Mouse (Mus musculus) heart, embryonic 12.5 days (tissue): ENCODE measurements around the gene Dnm1. TPM values are rescaled to one million over a fixed set of nuclear protein-coding genes. Genes with fewer than 3 reads are reported as not detected.
A peak's percentile ranks its signal among the peaks of the same experiment; 100 is the strongest.

Experiments
- ATAC-seq: fragments of 200-750 bp; cut with Nextera tagmentation; 2 replicates; pipeline ENCODE4 v1.8.0; 2017; ENCODE audit warnings: moderate TSS enrichment, moderate library complexity; ENCODE audit not compliant: insufficient number of reproducible peaks, low FRiP score
- H3K27ac ChIP-seq: fragments of 300-500 bp; sonication (generic); 2 replicates; pipeline ENCODE4 v1.5.1; 2016; ENCODE audit warnings: mild to moderate bottlenecking, moderate library complexity; ENCODE audit not compliant: poor library complexity, severe bottlenecking
- H3K27me3 ChIP-seq: fragments of 300-500 bp; sonication (generic); replicated peaks from 2 replicates; pipeline ENCODE4 v1.6.1; 2016; ENCODE audit warnings: mild to moderate bottlenecking, moderate library complexity
- H3K36me3 ChIP-seq: fragments of 300-500 bp; sonication (generic); 2 replicates; pipeline ENCODE4 v1.6.1; 2016; ENCODE audit warnings: mild to moderate bottlenecking, moderate library complexity
- H3K4me1 ChIP-seq: fragments of 300-500 bp; sonication (generic); replicated peaks from 2 replicates; pipeline ENCODE4 v1.6.1; 2016; ENCODE audit warnings: mild to moderate bottlenecking
- H3K4me2 ChIP-seq: fragments of 300-500 bp; sonication (generic); 2 replicates; pipeline ENCODE4 v1.6.1; 2016; ENCODE audit warnings: mild to moderate bottlenecking, moderate library complexity
- H3K4me3 ChIP-seq: fragments of 300-500 bp; sonication (generic); 2 replicates; pipeline ENCODE4 v1.5.1; 2016; ENCODE audit warnings: mild to moderate bottlenecking
- H3K9ac ChIP-seq: fragments of 300-500 bp; sonication (generic); 2 replicates; pipeline ENCODE4 v1.6.1; 2016; ENCODE audit warnings: mild to moderate bottlenecking, moderate library complexity
- H3K9me3 ChIP-seq: fragments of 300-500 bp; sonication (generic); replicated peaks from 2 replicates; pipeline ENCODE4 v1.6.1; 2016; ENCODE audit warnings: mild to moderate bottlenecking, moderate library complexity
- WGBS: fragments of 180-500 bp; shearing (Covaris S2); methylation state at CpG from one replicate; pipeline ENCODE4 v1.1.7; 2016; 5-methylcytosine and 5-hydroxymethylcytosine counted together
- polyA plus RNA-seq: library from polyadenylated mRNA; unstranded; fragments of >200 nt; fragmentation: Nextera tagmentation; extraction: Ambion mirVana; gene quantifications from 2 replicates; pipeline ENCODE4 v1.2.1, GENCODE M21; 2016

Dnm1 gene
- 6.2 and 7.6 TPM in 2 replicates for polyA plus RNA-seq

DNA sequence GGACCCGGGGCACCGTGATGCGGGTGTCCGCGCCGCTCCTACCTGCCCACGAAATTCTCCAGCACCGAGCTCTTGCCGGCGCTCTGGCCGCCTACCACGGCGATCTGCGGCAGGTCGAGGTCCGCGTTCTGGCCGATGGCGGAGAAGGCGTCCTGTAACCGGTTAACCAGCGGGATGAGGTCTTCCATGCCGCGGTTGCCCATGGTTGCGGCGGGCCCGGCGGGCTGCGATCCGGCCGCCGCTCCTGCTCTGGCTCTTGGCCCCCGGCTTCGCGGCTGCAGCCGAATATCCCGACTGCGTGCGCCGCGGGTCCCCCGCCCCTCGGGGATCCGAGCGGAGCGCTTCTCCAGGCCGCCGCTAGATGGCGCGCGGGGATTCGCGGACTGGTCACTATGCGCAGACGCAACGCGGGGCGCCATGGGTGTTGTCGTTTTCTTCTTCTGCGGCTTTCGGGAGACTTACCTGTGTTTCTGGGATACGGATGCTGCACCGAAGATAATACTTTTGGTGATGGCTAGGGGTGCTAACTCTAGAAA lies at the start of gene Dnm1:
TSS of gene Dnm1 (minus strand) at position 332 of the 536 bp plus-strand sequence.
- Histone ChIP-seq H3K27me3 (peaks cover 38% of the 10 kb centered on the region), H3K36me3 (no peaks in the 10 kb centered on the region), H3K27ac (peak within 1 kb of the TSS; percentile 44; the same call in 1 of the 2 replicates), H3K9me3 (no peaks in the 10 kb centered on the region), H3K4me2 (peak within 1 kb of the TSS; percentile 91), H3K4me3 (peak within 1 kb of the TSS; percentile 58), H3K9ac (peak within 1 kb of the TSS; percentile 76), H3K4me1 (peaks cover 33% of the 10 kb centered on the region)
- under 1% methylated on average over 63 of the region's 63 CpGs for WGBS
- peak; percentile 71 for ATAC-seq

DNA sequence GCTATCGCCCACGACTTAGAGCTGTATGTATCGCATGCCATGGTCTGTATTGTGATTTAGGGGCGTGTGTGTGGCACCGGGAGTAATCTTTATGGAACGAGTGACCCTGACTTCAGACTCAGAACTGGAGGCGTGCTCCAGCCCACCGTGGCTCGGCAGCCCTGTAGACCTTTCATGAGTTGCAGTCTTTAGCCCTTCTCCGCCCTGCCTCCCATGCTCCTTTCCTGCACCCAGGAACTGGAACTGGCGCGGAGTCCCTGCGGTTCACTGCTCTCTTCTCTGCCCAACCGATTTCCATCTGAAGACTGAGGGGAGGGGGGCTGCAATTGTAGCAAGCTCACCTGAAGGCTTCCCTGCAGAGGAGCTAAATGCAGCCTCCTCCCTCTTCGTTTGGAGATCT lies 43.6 kb upstream of the Dnm1 start:
- peak overlapping the region; percentile 92 for H3K9ac ChIP-seq
- H3K36me3 ChIP-seq: peaks cover 33% of the 10 kb centered on the region
- no peaks in the 10 kb centered on the region for H3K27me3 ChIP-seq
- H3K9me3 ChIP-seq: no peaks in the 10 kb centered on the region
- peak overlapping the region; percentile 77; the same call in 1 of the 2 replicates for H3K27ac ChIP-seq
- peaks cover 13% of the 10 kb centered on the region for H3K4me1 ChIP-seq
- peak overlapping the region; percentile 74 for H3K4me2 ChIP-seq
- H3K4me3 ChIP-seq: peak overlapping the region; percentile 84
- ATAC-seq: no peak
- under 1% methylated on average over 15 of the region's 15 CpGs for WGBS

DNA sequence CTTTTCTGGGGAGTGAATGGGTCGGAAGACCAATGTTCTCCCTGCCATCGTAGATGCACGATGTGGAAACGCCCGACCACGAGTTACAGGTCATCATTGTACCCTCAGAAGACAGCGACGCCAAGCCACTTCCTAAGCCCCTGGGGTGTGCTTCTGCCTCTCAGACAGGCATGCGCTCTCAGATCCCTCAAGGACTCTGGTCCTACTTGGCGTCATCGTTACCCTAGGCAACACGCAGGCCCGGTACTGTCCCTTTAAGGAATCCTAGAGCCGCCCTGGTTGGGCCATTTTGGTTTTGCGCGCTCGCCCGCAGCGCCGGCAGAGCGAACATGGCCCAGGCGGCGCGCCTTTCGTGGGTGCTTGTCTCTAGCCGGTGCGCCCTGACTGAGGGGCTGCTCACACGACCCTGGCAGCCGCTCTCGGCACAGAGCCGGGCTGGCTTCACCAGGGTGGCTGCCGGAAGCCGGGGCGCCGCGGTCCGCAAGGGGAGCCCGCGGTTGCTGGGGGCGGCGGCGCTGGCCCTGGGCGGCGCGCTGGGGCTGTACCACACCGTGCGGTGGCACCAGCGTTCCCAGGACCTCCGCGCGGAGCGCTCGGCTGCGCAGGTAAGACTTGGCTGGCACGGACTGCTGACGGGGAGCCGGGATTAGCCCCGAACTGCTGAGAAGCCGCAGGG lies 42.9 kb upstream of the Dnm1 start:
- Histone ChIP-seq H3K4me1 (peaks cover 13% of the 10 kb centered on the region), H3K9ac (peak overlapping the region; percentile 92), H3K36me3 (peaks cover 27% of the 10 kb centered on the region), H3K4me3 (peak overlapping the region; percentile 84), H3K27me3 (no peaks in the 10 kb centered on the region), H3K9me3 (no peaks in the 10 kb centered on the region), H3K27ac (peak overlapping the region; percentile 77), H3K4me2 (peak overlapping the region; percentile 74)
- WGBS: under 1% methylated on average over 59 of the region's 59 CpGs
- ATAC-seq: peak; percentile 93

DNA sequence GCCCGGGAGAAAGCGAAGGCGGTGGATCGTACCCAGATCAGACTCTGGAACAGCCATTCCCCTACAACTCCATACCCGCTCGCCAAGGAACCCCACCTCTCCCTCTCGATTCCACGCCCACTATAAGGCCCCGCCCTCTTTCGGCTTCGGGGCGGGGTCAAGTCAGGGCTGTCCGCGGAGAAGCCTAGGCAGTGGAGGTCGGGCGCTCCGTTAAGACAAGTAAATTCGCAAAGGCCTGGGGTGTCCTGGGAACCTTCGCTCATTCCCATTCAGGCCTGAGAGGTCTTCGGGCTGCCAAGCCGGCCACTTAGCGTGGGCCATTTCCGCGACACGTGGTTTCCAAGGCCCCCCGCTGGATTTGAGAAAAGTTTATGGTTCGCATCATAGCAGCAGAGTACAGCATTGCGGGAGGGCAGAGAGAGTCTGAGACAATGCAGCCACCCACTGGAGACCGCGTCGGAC lies 42.4 kb upstream of the Dnm1 start, which contains the start of gene Ptges2:
TSS of gene Ptges2 (plus strand) at position 413 of the 462 bp plus-strand sequence.
- 0% methylated on average over 31 of the region's 31 CpGs for WGBS
- peak within 1 kb of the TSS; percentile 84 for H3K4me3 ChIP-seq
- peaks cover 21% of the 10 kb centered on the region for H3K36me3 ChIP-seq
- H3K9me3 ChIP-seq: no peaks in the 10 kb centered on the region
- H3K4me1 ChIP-seq: peaks cover 13% of the 10 kb centered on the region
- peak within 1 kb of the TSS; percentile 92 for H3K9ac ChIP-seq
- peak within 1 kb of the TSS; percentile 74 for H3K4me2 ChIP-seq
- ATAC-seq: peak; percentile 90
- H3K27me3 ChIP-seq: no peaks in the 10 kb centered on the region
- peak within 1 kb of the TSS; percentile 77 for H3K27ac ChIP-seq

DNA sequence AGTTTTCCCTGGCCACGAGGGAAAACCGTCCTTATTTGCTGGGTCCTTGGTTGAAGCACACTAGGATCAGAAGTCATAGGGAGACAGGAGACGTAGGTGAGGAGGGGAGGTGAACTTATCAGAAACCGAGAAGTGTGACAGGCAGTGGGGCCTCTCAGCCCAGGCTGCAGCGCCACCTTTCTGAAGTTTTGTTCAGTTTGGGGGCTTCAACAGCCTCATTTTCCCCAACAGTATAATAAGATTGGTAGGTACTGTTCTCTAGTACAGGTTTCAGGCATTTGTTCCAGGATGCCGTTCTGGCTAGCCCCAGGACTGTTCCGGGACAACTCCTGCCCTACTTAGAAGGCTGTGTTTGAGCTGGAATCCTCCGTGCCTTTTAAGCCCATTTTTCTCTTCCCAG lies 41.8 kb upstream of the Dnm1 start:
- H3K4me3 ChIP-seq: peak overlapping the region; percentile 84
- H3K27me3 ChIP-seq: no peaks in the 10 kb centered on the region
- no peak for ATAC-seq
- no peaks in the 10 kb centered on the region for H3K9me3 ChIP-seq
- peaks cover 13% of the 10 kb centered on the region for H3K4me1 ChIP-seq
- WGBS: 4% methylated on average over 8 of the region's 8 CpGs
- H3K36me3 ChIP-seq: peaks cover 16% of the 10 kb centered on the region
- peak overlapping the region; percentile 74 for H3K4me2 ChIP-seq
- peak overlapping the region; percentile 92 for H3K9ac ChIP-seq
- peak overlapping the region; percentile 77 for H3K27ac ChIP-seq

DNA sequence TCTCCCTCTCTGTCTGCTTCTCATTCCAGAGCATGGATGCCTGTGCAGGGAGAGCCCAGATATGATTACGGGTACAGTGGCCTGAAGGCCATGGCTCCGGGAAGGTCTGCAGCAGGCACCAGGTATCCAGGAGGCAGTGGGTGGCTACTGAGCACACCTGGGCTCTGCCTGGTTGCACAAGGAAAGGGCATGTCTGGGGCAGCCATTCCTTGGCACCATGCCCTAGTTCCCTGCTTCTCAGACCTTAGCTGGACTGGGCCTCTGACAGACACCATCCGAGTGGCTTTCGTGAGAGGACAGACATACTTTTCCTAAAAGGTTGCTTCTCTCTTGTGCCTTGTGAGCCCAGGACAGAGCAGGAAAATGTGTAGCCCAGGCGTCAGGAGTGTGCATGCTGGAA lies 38.9 kb upstream of the Dnm1 start:
- Histone ChIP-seq H3K4me2 (no peak overlapping the region), H3K36me3 (no peaks in the 10 kb centered on the region), H3K27ac (no peak overlapping the region), H3K27me3 (no peaks in the 10 kb centered on the region; the same call in 1 of the 2 replicates), H3K4me1 (peaks cover 8% of the 10 kb centered on the region), H3K9ac (no peak overlapping the region), H3K9me3 (no peaks in the 10 kb centered on the region), H3K4me3 (no peak overlapping the region)
- 69% methylated on average over 5 of the region's 5 CpGs for WGBS
- no peak for ATAC-seq

DNA sequence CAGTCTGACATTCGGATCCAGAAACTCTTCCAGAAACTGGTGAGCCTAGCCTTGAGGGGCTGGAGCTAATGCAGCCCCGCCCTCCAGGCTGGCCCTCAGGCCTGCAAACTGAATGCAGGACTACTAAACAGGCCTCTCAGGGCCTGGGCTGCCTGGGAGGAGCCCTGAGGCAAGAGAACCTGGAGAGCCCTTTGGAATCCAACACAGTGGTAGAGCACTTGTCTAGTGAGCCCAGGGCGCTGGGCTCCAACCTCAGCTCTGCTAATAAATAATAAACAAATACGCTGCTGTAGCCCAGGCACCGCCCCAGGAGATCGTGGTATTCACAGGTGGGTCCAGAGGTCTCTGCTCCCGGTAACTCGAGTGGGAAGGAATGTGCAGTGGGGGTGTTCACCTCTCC lies 37.7 kb upstream of the Dnm1 start:
- no peaks in the 10 kb centered on the region for H3K9me3 ChIP-seq
- H3K36me3 ChIP-seq: no peaks in the 10 kb centered on the region
- no peak overlapping the region for H3K27ac ChIP-seq
- H3K4me1 ChIP-seq: peaks cover 4% of the 10 kb centered on the region; the same call in 1 of the 2 replicates
- no peak for ATAC-seq
- H3K9ac ChIP-seq: no peak overlapping the region
- 73% methylated on average over 8 of the region's 8 CpGs for WGBS
- no peak overlapping the region for H3K4me3 ChIP-seq
- peaks cover 5% of the 10 kb centered on the region; the same call in 1 of the 2 replicates for H3K27me3 ChIP-seq
- H3K4me2 ChIP-seq: no peak overlapping the region

DNA sequence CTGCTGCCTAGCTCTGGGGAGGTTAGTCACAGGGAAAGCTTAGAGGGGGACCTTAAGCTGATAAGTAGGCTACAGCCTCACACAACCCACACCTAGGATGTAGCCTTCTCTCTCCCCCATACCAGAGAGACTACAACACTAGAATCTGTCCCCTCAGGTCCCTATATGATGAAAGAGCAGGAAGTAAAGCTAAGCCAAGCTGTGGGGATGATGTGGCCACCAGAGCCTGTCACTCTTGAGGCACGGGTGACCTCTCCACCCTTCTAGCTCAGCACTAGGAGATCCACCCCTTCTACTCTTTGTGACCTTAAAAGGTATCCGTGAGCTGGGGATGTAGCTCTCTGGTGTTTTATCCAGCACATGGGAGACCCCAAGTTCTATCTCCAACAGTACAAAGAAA lies 36.0 kb upstream of the Dnm1 start:
- Histone ChIP-seq H3K9me3 (no peaks in the 10 kb centered on the region), H3K27ac (no peak overlapping the region), H3K4me2 (no peak overlapping the region), H3K4me1 (no peaks in the 10 kb centered on the region), H3K4me3 (no peak overlapping the region), H3K27me3 (peaks cover 14% of the 10 kb centered on the region), H3K9ac (no peak overlapping the region), H3K36me3 (no peaks in the 10 kb centered on the region)
- 79% methylated on average over 2 of the region's 2 CpGs for WGBS
- no peak for ATAC-seq

DNA sequence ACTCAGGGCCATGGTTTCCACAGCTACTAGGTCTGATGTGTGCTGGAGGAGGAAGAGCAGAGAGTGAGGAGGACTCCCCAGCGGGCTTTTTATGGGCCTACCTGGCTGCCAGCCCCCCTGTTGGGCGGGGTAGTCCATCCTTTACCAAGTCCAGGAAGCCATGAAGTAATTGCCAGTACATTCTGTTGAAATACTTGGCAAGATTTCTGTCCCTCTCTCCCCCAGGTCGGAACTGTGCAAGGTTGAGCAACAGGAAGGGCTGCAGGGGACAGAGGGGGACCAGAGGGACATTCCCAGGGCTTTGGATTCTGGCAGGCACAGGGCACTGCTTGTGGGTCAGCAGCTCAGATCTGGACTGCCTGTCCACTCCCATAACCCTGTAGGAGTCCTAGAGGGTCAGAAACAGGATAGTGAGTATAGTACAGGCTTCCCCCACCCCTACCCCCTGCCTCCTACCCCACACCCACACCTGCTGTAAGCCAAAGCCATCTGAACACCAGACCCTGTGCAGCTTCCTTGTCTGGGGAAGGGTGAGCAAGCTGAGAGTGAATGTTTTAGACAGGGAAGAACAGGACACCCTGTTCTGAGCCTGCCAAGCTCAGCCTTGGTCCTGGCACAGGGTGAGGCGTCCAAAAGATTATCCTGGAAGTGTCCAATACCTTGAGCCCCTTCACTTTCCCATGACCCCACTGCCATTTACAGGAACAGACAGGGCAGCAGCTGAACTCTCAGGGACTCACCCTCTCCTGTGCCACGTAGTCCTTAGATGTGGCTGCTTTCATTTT lies 34.8 kb upstream of the Dnm1 start, which contains the start of gene Lcn2:
TSS of gene Lcn2 (minus strand) at position 547 of the 785 bp plus-strand sequence.
- no peak for ATAC-seq
- no peak within 1 kb of the TSS for H3K4me2 ChIP-seq
- no peak within 1 kb of the TSS for H3K4me3 ChIP-seq
- no peak within 1 kb of the TSS for H3K27ac ChIP-seq
- no peaks in the 10 kb centered on the region for H3K4me1 ChIP-seq
- WGBS: 56% methylated on average over 5 of the region's 5 CpGs
- no peaks in the 10 kb centered on the region for H3K9me3 ChIP-seq
- no peaks in the 10 kb centered on the region for H3K36me3 ChIP-seq
- H3K9ac ChIP-seq: no peak within 1 kb of the TSS
- H3K27me3 ChIP-seq: peaks cover 26% of the 10 kb centered on the region

DNA sequence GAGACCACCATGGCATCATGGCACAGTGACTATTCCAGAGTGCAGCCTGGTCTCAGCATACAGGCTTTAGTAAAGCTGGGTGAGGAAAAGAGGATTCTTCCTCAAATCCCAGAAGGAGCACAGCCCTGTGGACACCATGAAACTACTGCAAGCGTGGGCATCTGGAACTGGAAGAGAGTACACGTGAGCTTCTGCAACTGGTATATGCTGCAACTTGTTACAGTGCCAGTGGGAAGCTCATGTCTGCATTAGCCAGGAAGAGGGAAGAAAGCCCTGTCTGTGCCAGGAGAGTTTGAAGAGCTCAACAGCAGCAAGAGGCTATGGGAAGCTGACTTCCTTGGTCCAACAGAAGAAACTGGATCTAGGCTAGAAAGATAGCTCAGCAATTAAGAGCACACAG lies 29.6 kb upstream of the Dnm1 start:
- no peak overlapping the region for H3K4me3 ChIP-seq
- H3K9ac ChIP-seq: no peak overlapping the region
- no peak overlapping the region for H3K27ac ChIP-seq
- ATAC-seq: no peak
- no peak overlapping the region for H3K4me2 ChIP-seq
- peaks cover 27% of the 10 kb centered on the region for H3K27me3 ChIP-seq
- H3K9me3 ChIP-seq: no peaks in the 10 kb centered on the region
- WGBS: 75% methylated on average over 2 of the region's 2 CpGs
- H3K36me3 ChIP-seq: peaks cover 21% of the 10 kb centered on the region
- peaks cover 4% of the 10 kb centered on the region for H3K4me1 ChIP-seq

DNA sequence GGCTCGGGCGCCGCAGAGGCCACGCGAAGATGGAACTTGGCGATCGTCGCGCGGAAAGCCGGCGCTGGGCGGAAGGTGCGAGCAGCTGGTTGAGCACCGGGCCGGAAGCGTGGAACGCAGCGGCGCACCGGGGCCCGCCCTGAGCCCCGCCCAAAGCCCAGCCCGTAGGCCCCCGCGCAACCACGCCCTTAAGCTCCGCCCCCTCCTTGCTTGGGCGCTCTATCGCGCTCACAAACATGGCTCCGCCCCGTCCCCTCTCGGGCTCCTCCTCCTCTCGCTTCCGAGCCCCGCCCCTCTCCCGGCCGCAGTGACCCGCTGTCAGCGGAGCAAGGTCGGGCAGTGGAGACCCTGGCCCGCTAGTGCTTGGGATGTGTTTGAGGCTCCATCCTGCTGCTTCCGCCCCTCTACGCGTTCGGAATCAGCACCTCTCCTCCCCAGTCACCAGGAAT lies 28.7 kb upstream of the Dnm1 start, which contains the start of gene 1110008P14Rik:
TSS of gene 1110008P14Rik (minus strand) at position 164 of the 449 bp plus-strand sequence.
- Histone ChIP-seq H3K36me3 (peaks cover 30% of the 10 kb centered on the region), H3K4me3 (peak within 1 kb of the TSS; percentile 72), H3K9ac (peak within 1 kb of the TSS; percentile 73), H3K4me1 (peaks cover 4% of the 10 kb centered on the region), H3K4me2 (peak within 1 kb of the TSS; percentile 95), H3K27me3 (peaks cover 27% of the 10 kb centered on the region), H3K9me3 (no peaks in the 10 kb centered on the region), H3K27ac (no peak within 1 kb of the TSS)
- under 1% methylated on average over 43 of the region's 47 CpGs for whole genome bisulfite sequencing
- peak; percentile 95 for ATAC-seq
